Mouse (Mus musculus) kidney, adult 2 months (tissue): ENCODE results near the gene Ehd1.

Experiments
- CTCF ChIP-seq: fragments of 200-500 bp; conservative IDR thresholded peaks from 2 replicates; pipeline ENCODE4 v1.5.1; 2011; ENCODE audit warnings: low read depth, mild to moderate bottlenecking, control low read depth, low read length, moderate library complexity, mixed read lengths; ENCODE audit not compliant: insufficient read depth, insufficient read length
- POLR2A ChIP-seq: fragments of 200-500 bp; IDR thresholded peaks from one replicate; pipeline ENCODE4 v1.6.1; 2011; ENCODE audit warnings: low read depth, low read length, control low read depth

GRCm38 (mm10) chr19:6226763-6227162 is 49.8 kb upstream of the Ehd1 start:
- TF ChIP-seq CTCF: no peak
- no peak for TF ChIP-seq POLR2A
